Mouse (Mus musculus): ENCODE data around the gene Hmgn1. TPM values are rescaled to one million over a fixed set of nuclear protein-coding genes. Genes with fewer than 3 reads are reported as not detected.

Hmgn1 gene
- polyA plus RNA-seq, 1 experiment from 2014 or later, result 315 TPM

DNA sequence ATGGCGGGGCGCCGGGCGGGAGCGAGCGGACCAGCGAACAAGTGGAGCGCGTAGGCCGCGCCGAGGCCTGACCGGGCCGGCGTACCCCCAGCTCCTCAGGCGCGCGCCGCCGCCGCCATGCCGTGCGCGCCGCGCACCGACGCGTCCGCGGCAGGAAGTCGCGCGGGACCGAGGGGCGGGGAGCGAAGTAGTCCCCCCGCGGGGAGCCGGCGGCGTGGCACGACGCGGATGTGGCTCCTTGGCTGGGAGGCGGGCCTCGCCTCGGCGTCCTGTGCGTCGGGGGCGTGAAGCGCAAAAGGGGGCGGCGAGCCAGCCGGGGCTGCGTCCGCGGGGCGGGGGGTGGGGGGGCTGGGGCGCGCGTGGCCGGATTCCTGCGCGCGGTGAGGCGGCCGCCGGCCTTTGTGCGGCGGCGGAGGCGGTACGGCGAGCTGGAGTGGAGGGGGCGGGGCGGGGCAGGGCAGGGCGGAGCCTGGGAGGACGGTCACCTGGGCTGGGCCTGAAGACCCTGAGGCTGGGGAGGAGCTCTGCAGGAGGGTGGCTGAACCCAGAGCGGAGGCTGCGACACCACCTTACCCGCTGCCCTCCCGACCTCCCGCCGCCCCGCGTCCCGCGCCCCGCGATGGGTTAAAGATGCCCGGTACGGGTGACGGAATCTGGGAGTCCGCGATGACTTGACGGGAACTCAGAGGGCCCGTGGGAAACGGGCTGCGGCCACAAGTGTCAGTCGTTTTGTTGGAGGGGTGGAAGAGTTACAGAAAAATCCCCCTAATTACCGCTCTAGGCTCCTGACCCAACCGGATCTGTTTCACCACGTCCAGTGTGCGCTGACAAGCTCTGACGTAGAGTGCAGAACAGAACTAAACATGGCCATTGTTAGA lies 45.0 kb downstream of the Hmgn1 start, which contains the start of gene Brwd1:
TSS of gene Brwd1 (minus strand) at position 226 of the 878 bp plus-strand sequence.
- peak within 1 kb of the TSS; percentile 55 for H3K4me2 ChIP-seq
- peak; percentile 86 for ATAC-seq (replicated peaks)
- H3K4me1 ChIP-seq, result peaks cover 33% of the 10 kb centered on the region
- H3K4me3 ChIP-seq, result peak within 1 kb of the TSS; percentile 92
- peaks cover 6% of the 10 kb centered on the region; the same call in 1 of the 2 replicates for H3K36me3 ChIP-seq (replicated peaks)
- no peaks in the 10 kb centered on the region for H3K9me3 ChIP-seq
- peak within 1 kb of the TSS; percentile 99 for H3K9ac ChIP-seq
- H3K27me3 ChIP-seq (replicated peaks), result no peaks in the 10 kb centered on the region
- WGBS, result under 1% methylated on average over 79 of the region's 107 CpGs
- H3K27ac ChIP-seq, result peak within 1 kb of the TSS; percentile 97

DNA sequence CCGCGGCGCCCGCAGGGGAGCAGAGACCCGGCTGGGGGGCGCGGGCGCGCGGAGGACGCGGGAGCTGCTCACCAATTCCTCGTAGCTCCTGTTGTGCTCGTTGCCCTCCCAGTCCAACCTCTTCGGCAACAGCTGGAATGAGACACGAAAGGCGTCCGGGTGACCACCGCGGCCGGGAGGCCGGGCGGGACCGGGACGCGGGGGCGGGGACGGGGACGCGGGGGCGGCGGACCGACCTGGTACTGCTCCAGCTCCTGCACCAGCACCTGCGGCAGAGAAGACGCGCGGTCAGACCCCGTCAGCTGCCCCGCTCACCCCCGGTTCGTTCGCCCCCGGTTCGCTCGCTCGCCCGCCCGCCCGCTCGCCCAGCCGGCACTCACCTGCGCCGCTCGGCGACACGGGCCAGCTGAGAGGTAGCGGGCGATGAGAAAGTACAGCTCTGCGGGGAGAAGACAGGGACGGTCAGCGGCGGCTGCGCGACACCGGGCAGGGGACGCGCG lies 45.7 kb downstream of the Hmgn1 start:
- ATAC-seq (replicated peaks), result peak; percentile 48
- no peaks in the 10 kb centered on the region for H3K27me3 ChIP-seq (replicated peaks)
- peak overlapping the region; percentile 97 for H3K27ac ChIP-seq
- peaks cover 6% of the 10 kb centered on the region; the same call in 1 of the 2 replicates for H3K36me3 ChIP-seq (replicated peaks)
- H3K4me2 ChIP-seq, result peak overlapping the region; percentile 55
- peak overlapping the region; percentile 99 for H3K9ac ChIP-seq
- peak overlapping the region; percentile 92 for H3K4me3 ChIP-seq
- no peaks in the 10 kb centered on the region for H3K9me3 ChIP-seq
- WGBS, result under 1% methylated on average over 60 of the region's 68 CpGs
- H3K4me1 ChIP-seq, result peaks cover 33% of the 10 kb centered on the region

DNA sequence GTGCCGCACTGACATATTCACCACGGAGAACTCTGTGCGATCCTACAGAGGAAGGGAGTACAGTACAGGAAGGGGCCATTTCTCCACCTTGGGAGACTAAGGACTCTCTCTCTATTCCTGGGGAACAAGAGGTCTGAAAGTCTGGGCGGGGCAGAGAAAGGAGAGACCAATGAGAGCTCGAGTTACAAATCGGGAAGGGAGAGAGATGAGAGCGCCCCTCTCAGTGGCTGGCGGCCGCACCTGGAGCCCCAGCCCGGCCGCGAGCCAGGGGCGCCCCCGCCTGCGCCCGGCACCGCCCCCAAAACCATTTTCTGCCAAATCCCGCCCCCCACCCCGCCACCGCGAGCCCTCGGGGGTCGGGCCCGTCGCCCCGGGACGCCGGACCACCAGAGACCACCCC lies 46.2 kb downstream of the Hmgn1 start:
- under 1% methylated on average over 22 of the region's 28 CpGs for WGBS
- H3K4me3 ChIP-seq, result peak overlapping the region; percentile 92
- H3K4me1 ChIP-seq, result peaks cover 33% of the 10 kb centered on the region
- H3K9ac ChIP-seq, result peak overlapping the region; percentile 99
- ATAC-seq (replicated peaks), result peak; percentile 81
- no peaks in the 10 kb centered on the region for H3K9me3 ChIP-seq
- H3K36me3 ChIP-seq (replicated peaks), result peaks cover 6% of the 10 kb centered on the region; the same call in 1 of the 2 replicates
- peak overlapping the region; percentile 97 for H3K27ac ChIP-seq
- no peaks in the 10 kb centered on the region for H3K27me3 ChIP-seq (replicated peaks)
- peak overlapping the region; percentile 55 for H3K4me2 ChIP-seq

DNA sequence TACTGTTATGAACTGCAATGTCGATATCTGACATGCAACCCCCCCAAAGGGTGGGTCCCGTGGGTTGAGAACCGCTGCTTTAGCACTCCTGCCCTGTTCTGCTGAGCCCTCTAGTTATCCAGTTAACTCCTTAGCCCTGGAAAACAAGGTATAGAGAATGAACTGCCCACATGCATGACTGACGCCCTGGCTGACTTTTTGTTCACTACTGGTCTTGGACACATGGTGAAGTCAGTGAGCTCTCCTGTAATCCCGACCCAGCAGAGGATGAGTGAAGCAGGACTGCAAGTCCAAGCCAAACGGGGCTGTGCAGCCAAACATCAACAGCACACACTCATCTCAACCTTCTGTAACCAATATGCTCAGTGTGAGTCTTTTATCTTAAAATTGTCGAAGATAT lies 47.0 kb downstream of the Hmgn1 start:
- no peak for ATAC-seq (replicated peaks)
- Histone ChIP-seq H3K4me1 (peaks cover 33% of the 10 kb centered on the region), H3K9ac (no peak overlapping the region), H3K9me3 (no peaks in the 10 kb centered on the region), H3K27me3 (replicated peaks) (no peaks in the 10 kb centered on the region), H3K36me3 (replicated peaks) (peaks cover 6% of the 10 kb centered on the region; the same call in 1 of the 2 replicates), H3K27ac (no peak overlapping the region), H3K4me2 (peak overlapping the region; percentile 55; the same call in 1 of the 2 replicates), H3K4me3 (peak overlapping the region; percentile 92; the same call in 1 of the 2 replicates)
- 84% methylated on average over 7 of the region's 7 CpGs for WGBS

Other genes with a start within 250 kb of the Hmgn1 start
- 62.0 and 70.2 TPM in 2 replicates for gene Psmg1, start 136.8 kb downstream of the Hmgn1 start, polyA plus RNA-seq (2015; fragmentation: Nextera tagmentation; extraction: Ambion mirVana)
- 278 and 295 TPM in 2 replicates for gene Brwd1, start 45.2 kb downstream of the Hmgn1 start, polyA plus RNA-seq (2015; fragmentation: Nextera tagmentation; extraction: Ambion mirVana)
- 217 and 221 TPM in 2 replicates for gene Wrb, start 17.7 kb upstream of the Hmgn1 start, polyA plus RNA-seq (2015; fragmentation: Nextera tagmentation; extraction: Ambion mirVana)
- 1.6 and 2.1 TPM in 2 replicates for gene Lca5l, start 64.5 kb upstream of the Hmgn1 start, polyA plus RNA-seq (2015; fragmentation: Nextera tagmentation; extraction: Ambion mirVana)
- gene Sh3bgr, start 72.7 kb upstream of the Hmgn1 start, polyA plus RNA-seq (2015; fragmentation: Nextera tagmentation; extraction: Ambion mirVana), result 1.7 TPM in 2 replicates
- gene B3galt5, start 108.1 kb upstream of the Hmgn1 start, polyA plus RNA-seq (2015; fragmentation: Nextera tagmentation; extraction: Ambion mirVana), result 3.1 and 3.4 TPM in 2 replicates